Mouse (Mus musculus) thymus, adult 18-20 months (tissue): Measurements from ENCODE around the gene Mrpl41.

Experiments
- DNase-seq, 2 experiments: peaks; one replicate each; pipeline ENCODE4 v3.0.0; 2022; ENCODE audit warnings: mixed read lengths in 2 of 2

Mrpl41 gene

GRCm38 (mm10) chr2:24974906-24975703, at the start of gene Mrpl41:
Gene Mrpl41 (minus strand): TSS chr2:24975098.
- peak; percentile 95 for DNase-seq

GRCm38 (mm10) chr2:25022678-25023077, 47.8 kb upstream of the Mrpl41 start:
- no peak for DNase-seq

DNA sequence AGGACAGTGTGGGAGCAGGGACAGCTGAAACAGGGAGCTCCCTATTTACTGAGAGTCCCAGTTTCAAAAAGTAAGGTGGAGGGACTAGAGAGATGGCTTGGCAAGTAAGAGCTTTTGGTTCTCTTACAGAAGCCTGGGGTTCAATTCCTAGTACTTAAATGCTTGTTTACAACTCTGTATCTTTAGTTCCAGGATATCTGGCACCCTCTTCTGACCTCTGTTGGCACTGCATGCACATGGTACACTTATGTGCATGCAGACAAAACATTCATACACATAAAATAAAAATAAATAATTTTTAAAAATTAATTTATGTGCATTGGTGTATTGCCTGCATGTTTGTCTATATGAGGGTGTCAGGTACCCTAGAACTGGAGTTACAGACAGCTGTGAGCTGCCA, 33.4 kb upstream of the Mrpl41 start:
- no peak for DNase-seq

DNA sequence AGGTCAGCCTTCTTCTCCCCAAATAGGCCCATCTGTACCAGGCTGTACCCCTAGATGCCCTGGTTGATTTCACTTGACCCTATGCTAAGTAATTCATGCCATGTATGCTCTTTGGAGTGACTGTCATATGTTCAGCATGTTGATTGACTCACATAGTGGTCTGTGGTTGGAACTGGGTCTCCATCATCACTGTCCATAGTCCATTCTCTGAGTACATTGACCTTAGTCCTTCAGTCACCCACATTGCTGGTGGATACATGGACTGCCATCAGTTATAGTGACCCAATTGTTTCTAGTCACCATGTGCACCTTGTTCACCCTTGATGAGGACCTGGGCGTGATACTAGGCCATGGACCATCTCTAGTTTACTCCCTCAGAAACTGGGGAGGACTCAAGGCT, 31.9 kb upstream of the Mrpl41 start:
- DNase-seq: no peak

DNA sequence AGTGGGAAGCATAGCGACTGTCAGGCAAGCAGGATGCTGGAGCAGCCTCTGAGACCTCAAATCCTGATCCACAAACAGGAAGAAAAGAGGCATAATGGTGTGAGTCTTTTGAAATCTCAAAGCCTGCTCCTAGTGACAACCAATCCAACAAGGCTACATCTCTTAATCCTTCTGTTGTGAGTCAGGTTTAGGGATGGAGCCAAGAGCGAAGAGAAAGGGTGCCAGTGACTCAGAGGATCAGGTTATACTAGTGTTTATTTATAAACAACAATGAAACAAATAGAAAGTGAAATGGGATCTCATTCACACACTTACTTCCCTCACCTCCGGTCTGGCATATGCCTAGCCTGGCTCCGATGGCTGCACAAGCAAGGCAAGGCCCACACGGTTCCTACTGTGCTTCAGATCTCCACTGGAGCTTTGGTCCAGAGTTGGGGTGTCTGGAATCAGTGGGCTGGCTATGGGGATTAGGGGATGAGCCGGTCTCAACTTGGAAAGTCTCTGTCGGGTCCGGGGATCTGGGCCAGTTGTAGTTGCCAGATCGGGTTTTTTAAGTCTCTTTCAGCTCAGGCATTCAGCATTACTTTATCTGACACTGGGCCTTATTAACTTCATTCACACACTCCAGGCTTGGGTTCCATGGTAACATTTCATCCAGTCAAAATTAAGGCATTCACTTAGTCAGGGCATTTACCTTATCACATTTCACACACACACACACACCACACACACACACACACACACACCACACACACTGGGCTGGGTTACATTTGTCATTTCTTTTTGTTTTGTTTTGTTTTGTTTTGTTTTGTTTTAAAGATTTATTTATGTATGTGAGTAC, 29.3 kb upstream of the Mrpl41 start:
- DNase-seq: no peak

GRCm38 (mm10) chr2:25000544-25001235, 25.8 kb upstream of the Mrpl41 start:
- no peak for DNase-seq

- no peak for DNase-seq
Measured at GRCm38 (mm10) chr2:24996471-24996870, 21.6 kb upstream of the Mrpl41 start.

DNA sequence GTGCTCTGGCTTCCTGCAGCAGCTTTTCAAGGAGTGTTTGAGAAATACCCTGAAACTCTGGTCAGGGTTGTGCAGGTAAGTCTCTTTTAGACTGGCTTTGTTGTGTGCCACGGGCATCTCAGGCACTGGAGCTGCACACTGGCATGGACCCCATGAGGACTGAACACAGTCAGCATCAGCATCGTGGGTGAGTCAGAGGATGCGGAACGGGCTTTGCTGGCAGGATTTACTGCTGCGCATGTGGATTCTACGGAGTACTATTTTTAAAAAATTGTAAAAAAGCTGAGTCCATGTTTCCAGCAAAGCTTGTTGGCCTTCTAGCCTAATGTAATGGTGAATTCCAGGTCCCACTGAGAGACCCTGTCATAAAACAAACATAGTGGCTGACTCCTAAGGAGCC, 20.4 kb upstream of the Mrpl41 start:
- no peak for DNase-seq

GRCm38 (mm10) chr2:24987762-24988161, 12.9 kb upstream of the Mrpl41 start:
- DNase-seq: no peak

GRCm38 (mm10) chr2:24976960-24977359, 2.1 kb upstream of the Mrpl41 start:
- DNase-seq: no peak

DNA sequence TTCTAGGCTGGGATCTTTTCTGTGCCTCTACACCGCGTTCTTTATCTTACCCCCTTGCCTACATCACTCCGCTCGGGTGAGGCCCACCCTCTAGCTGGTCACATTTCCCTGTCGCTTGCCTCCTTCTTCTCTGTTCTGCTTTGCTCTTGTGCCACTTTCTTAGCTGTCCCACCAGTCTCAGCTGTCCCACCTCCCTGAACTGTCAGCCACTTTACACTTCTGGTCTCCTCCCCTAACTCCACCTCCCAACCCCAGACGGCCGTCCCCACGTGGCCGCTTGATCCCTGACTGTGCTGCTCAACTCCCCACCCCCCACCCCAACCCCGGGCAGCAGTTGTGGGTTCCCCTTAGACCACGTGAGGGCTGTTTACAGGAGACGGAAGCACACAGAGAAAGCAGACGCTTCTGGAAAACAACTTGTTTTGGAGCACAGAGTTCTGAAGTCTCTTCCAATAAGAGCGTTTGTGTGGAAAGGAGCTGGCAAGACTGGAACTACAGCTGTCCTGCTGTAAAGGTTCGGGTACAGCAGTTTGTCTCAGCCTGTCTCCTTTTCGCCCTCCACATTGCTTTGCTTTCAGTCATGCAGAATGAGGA, 903 bp upstream of the Mrpl41 start, which contains the start of gene Pnpla7:
TSS of gene Pnpla7 (plus strand) at position 330 of the 594 bp plus-strand sequence.
- peak; percentile 77 to 85 for DNase-seq

GRCm38 (mm10) chr2:24974452-24974851, 446 bp downstream of the Mrpl41 start:
- DNase-seq: peak in 1 of 2 experiments; percentile 22

DNA sequence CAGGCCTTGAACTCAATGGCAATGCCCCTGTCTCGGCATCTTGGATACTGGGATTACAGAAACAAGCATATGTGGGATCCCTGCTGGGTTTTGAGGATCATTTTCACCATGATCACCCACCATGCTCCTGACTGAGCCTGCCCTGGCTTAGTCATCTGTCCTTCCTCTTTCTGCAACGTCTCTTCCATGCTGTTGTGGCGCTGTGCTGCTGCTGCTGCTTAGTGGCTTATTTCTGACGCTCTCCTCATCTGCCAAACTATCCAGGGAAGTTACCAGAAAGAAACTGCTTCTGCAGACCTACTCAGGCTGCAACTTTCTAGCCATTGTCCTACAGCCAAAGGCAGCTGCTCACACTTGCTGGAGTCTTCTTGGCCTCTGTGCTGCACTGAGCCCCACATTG, 4.5 kb downstream of the Mrpl41 start:
- DNase-seq: no peak

GRCm38 (mm10) chr2:24962304-24963000, 12.4 kb downstream of the Mrpl41 start, which contains the start of gene Dph7:
Gene Dph7 (plus strand): TSS chr2:24962400.
- peak; percentile 65 to 71 for DNase-seq

GRCm38 (mm10) chr2:24960910-24961309, 14.0 kb downstream of the Mrpl41 start:
- DNase-seq: no peak

GRCm38 (mm10) chr2:24952537-24953055, 22.3 kb downstream of the Mrpl41 start:
- DNase-seq: no peak

DNA sequence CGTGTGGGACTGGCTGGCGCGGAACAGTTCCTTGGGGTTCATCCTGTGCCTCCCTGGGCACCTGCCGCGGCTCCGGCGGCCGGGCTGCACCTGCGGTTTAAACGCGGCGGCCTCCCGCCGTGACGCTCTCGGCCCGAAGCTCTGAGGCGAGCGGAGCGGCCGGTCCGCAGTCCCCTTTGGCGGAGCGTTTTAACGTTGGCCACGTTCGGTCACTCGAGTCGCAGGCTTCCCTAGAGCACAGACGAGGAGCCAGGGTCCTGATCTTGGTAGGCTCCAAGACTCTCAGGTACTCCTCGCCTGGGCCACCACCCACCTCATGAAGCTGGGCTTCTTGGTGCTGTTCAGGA, 24.7 kb downstream of the Mrpl41 start:
- DNase-seq: no peak

- peak; percentile 94 for DNase-seq
Measured at GRCm38 (mm10) chr2:24949421-24950188, 25.3 kb downstream of the Mrpl41 start, which contains the start of gene Zmynd19. Gene Zmynd19 (plus strand): TSS chr2:24949792.

DNA sequence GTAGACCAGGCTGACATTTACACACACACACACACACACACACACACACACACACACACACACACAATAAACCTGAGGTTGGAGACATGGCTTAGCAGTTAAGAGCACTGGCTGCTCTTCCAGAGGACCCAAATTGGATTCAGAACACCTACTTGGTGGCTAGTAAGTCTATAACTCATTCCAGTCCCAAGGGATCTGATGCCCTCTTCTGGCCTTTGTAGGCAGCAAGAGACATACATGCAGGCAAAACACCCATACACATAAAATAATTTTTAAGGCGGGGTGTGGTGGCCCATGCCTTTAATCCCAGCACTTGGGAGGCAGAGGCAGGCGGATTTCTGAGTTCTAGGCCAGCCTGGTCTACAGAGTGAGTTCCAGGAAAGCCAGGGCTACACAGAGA, 30.6 kb downstream of the Mrpl41 start:
- DNase-seq: peak in 1 of 2 experiments; percentile 21

DNA sequence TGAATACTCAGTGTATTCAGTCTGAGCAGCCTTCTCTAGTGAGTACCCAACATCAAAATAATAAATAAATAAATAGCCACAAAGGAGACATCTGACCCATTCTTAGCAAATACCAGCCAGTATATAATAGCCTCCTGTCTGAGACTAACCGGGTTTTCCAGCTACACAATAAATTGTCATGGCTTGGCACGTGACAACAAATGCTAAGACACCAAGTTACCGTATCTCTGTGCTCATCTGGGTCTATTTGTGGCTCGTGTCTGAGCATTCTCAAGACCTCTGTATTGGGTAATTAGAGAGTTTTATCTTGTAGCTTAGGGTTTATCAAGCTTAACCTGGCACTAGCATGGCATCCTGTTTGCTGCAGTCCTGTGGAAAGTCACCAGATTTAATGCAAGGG, 32.8 kb downstream of the Mrpl41 start:
- no peak for DNase-seq
